Mouse (Mus musculus): ENCODE measurements around the gene Tcte2. TPM values are rescaled to one million over a fixed set of nuclear protein-coding genes. Genes with fewer than 3 reads are reported as not detected.

Gene Tcte2
- polyA plus RNA-seq, 1 experiment = 1.7 TPM

GRCm38 (mm10) chr17:13739981-13740380, 21.6 kb downstream of the Tcte2 start:
- Histone ChIP-seq H3K27ac (ENCODE audit: insufficient read depth, low read length) (no peak overlapping the region), H3K4me3 (ENCODE audit: insufficient read depth, low read length) (no peak overlapping the region), H3K4me1 (ENCODE audit: control insufficient read depth, insufficient read depth, low read length) (peaks cover 19% of the 10 kb centered on the region)
- TF ChIP-seq CTCF (IDR thresholded peaks at IDR 0.05; ENCODE audit: borderline replicate concordance, insufficient read depth, low read length) = no peak
- TF ChIP-seq POLR2A (IDR thresholded peaks at IDR 0.05; ENCODE audit: low read depth, low read length) = no peak

DNA sequence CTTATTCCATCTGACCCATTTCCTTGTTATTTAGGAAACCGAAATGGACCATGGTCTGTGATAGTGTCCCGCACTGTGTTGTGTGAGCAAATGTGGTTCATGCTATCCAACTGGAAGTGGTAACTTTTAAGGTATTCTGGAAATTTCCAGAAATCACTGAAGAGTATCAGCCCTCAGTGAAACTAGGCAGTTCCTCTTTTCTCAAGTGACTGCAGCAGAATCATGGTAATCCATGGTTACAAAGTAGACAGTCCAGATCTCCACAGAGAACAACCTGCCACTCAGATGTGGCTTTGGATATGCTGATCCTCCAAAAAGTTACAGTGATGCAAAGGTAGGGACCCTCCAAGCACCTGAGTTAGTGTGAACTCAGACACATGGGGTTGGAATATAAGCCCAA, 22.7 kb downstream of the Tcte2 start:
- no peak overlapping the region for H3K4me3 ChIP-seq (ENCODE audit: insufficient read depth, low read length)
- H3K27ac ChIP-seq (ENCODE audit: insufficient read depth, low read length) = no peak overlapping the region
- peaks cover 15% of the 10 kb centered on the region for H3K4me1 ChIP-seq (ENCODE audit: control insufficient read depth, insufficient read depth, low read length)
- TF ChIP-seq POLR2A (IDR thresholded peaks at IDR 0.05; ENCODE audit: low read depth, low read length) = no peak
- no peak for TF ChIP-seq CTCF (IDR thresholded peaks at IDR 0.05; ENCODE audit: borderline replicate concordance, insufficient read depth, low read length)

- H3K27ac ChIP-seq (ENCODE audit: insufficient read depth, low read length) = no peak overlapping the region
- TF ChIP-seq POLR2A (IDR thresholded peaks at IDR 0.05; ENCODE audit: low read depth, low read length) (no peak), CTCF (IDR thresholded peaks at IDR 0.05; ENCODE audit: borderline replicate concordance, insufficient read depth, low read length) (no peak)
Measured at GRCm38 (mm10) chr17:13738121-13738776, 23.4 kb downstream of the Tcte2 start.

GRCm38 (mm10) chr17:13737336-13737735, 24.3 kb downstream of the Tcte2 start:
- H3K4me1 ChIP-seq (ENCODE audit: control insufficient read depth, insufficient read depth, low read length) = peaks cover 6% of the 10 kb centered on the region
- H3K27ac ChIP-seq (ENCODE audit: insufficient read depth, low read length) = no peak overlapping the region
- TF ChIP-seq POLR2A (IDR thresholded peaks at IDR 0.05; ENCODE audit: low read depth, low read length) = no peak
- no peak for TF ChIP-seq CTCF (IDR thresholded peaks at IDR 0.05; ENCODE audit: borderline replicate concordance, insufficient read depth, low read length)
- H3K4me3 ChIP-seq (ENCODE audit: insufficient read depth, low read length) = no peak overlapping the region

More at GRCm38 (mm10) chr17:13738121-13738776, 23.4 kb downstream of the Tcte2 start:
- H3K4me1 ChIP-seq (ENCODE audit: control insufficient read depth, insufficient read depth, low read length) = peaks cover 9% of the 10 kb centered on the region
- no peak overlapping the region for H3K4me3 ChIP-seq (ENCODE audit: insufficient read depth, low read length)

DNA sequence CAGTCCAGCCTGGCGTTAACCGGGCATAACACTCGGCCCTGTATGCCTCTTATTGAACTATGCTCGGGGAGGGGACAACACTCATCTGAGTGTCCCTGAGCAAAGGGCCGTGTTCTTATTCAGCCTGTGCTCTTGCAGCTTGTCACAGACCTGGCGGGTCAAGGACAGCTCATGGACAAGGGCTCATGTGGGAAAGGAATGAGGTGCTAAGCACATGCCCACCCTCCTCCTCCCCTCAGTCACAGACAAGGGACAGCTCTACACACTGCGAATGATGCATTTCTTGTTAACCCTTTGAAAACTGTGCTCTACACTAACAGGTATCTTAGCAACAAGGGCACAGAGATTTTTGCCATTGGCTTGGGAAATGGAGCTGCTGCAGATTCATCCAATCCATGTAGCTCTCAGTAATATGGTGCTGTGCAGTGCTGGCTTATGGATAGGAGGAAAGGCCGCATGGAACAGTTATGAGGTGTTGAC, 25.8 kb downstream of the Tcte2 start:
- Histone ChIP-seq H3K4me3 (ENCODE audit: insufficient read depth, low read length) (no peak overlapping the region), H3K27ac (ENCODE audit: insufficient read depth, low read length) (no peak overlapping the region), H3K4me1 (ENCODE audit: control insufficient read depth, insufficient read depth, low read length) (peaks cover 6% of the 10 kb centered on the region)
- TF ChIP-seq POLR2A (IDR thresholded peaks at IDR 0.05; ENCODE audit: low read depth, low read length) (no peak), CTCF (IDR thresholded peaks at IDR 0.05; ENCODE audit: borderline replicate concordance, insufficient read depth, low read length) (no peak)

GRCm38 (mm10) chr17:13735057-13735456, 26.6 kb downstream of the Tcte2 start:
- Histone ChIP-seq H3K27ac (ENCODE audit: insufficient read depth, low read length) (no peak overlapping the region), H3K4me1 (ENCODE audit: control insufficient read depth, insufficient read depth, low read length) (peaks cover 6% of the 10 kb centered on the region), H3K4me3 (ENCODE audit: insufficient read depth, low read length) (no peak overlapping the region)
- no peak for TF ChIP-seq CTCF (IDR thresholded peaks at IDR 0.05; ENCODE audit: borderline replicate concordance, insufficient read depth, low read length)
- no peak for TF ChIP-seq POLR2A (IDR thresholded peaks at IDR 0.05; ENCODE audit: low read depth, low read length)

- TF ChIP-seq CTCF (IDR thresholded peaks at IDR 0.05; ENCODE audit: borderline replicate concordance, insufficient read depth, low read length) = no peak
- TF ChIP-seq POLR2A (IDR thresholded peaks at IDR 0.05; ENCODE audit: low read depth, low read length) = no peak
- H3K4me3 ChIP-seq (ENCODE audit: insufficient read depth, low read length) = no peak overlapping the region
- peaks cover 6% of the 10 kb centered on the region for H3K4me1 ChIP-seq (ENCODE audit: control insufficient read depth, insufficient read depth, low read length)
- H3K27ac ChIP-seq (ENCODE audit: insufficient read depth, low read length) = no peak overlapping the region
Measured at GRCm38 (mm10) chr17:13733971-13734370, 27.7 kb downstream of the Tcte2 start.

DNA sequence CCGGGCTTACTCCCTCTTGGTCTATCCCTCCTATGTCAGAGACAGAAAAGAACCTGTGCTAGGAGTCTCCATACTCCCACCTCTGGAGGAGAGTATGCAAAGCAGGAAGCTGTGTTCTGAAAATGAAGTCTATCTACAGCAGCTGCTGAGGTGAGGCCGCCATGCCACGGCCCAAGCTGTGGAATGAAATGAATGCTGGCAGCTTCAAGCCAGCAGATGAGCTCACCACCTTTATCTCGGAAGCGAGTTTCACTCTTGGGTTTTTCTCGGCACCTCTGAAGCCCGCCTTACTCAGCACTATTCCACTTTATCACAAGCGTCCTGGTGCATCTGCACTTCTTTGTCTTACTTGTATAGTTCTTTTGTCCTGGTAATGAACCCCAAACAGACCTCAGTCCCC, 28.9 kb downstream of the Tcte2 start:
- Histone ChIP-seq H3K4me1 (ENCODE audit: control insufficient read depth, insufficient read depth, low read length) (peaks cover 2% of the 10 kb centered on the region; the same call in 1 of the 2 replicates), H3K4me3 (ENCODE audit: insufficient read depth, low read length) (no peak overlapping the region), H3K27ac (ENCODE audit: insufficient read depth, low read length) (no peak overlapping the region)
- TF ChIP-seq CTCF (IDR thresholded peaks at IDR 0.05; ENCODE audit: borderline replicate concordance, insufficient read depth, low read length) (no peak), POLR2A (IDR thresholded peaks at IDR 0.05; ENCODE audit: low read depth, low read length) (no peak)

- Histone ChIP-seq H3K4me3 (ENCODE audit: insufficient read depth, low read length) (no peak overlapping the region), H3K27ac (ENCODE audit: insufficient read depth, low read length) (no peak overlapping the region), H3K4me1 (ENCODE audit: control insufficient read depth, insufficient read depth, low read length) (no peaks in the 10 kb centered on the region)
- TF ChIP-seq CTCF (IDR thresholded peaks at IDR 0.05; ENCODE audit: borderline replicate concordance, insufficient read depth, low read length) (no peak), POLR2A (IDR thresholded peaks at IDR 0.05; ENCODE audit: low read depth, low read length) (no peak)
Measured at GRCm38 (mm10) chr17:13731727-13732112, 29.9 kb downstream of the Tcte2 start.

GRCm38 (mm10) chr17:13730980-13731726, 30.5 kb downstream of the Tcte2 start:
- no peak overlapping the region for H3K27ac ChIP-seq (ENCODE audit: insufficient read depth, low read length)
- TF ChIP-seq POLR2A (IDR thresholded peaks at IDR 0.05; ENCODE audit: low read depth, low read length) = no peak
- no peak overlapping the region for H3K4me3 ChIP-seq (ENCODE audit: insufficient read depth, low read length)
- no peaks in the 10 kb centered on the region for H3K4me1 ChIP-seq (ENCODE audit: control insufficient read depth, insufficient read depth, low read length)

All from embryonic fibroblast, embryonic 13.5 days (primary cell).